Mouse (Mus musculus): ENCODE measurements around the gene Fos.

DNA sequence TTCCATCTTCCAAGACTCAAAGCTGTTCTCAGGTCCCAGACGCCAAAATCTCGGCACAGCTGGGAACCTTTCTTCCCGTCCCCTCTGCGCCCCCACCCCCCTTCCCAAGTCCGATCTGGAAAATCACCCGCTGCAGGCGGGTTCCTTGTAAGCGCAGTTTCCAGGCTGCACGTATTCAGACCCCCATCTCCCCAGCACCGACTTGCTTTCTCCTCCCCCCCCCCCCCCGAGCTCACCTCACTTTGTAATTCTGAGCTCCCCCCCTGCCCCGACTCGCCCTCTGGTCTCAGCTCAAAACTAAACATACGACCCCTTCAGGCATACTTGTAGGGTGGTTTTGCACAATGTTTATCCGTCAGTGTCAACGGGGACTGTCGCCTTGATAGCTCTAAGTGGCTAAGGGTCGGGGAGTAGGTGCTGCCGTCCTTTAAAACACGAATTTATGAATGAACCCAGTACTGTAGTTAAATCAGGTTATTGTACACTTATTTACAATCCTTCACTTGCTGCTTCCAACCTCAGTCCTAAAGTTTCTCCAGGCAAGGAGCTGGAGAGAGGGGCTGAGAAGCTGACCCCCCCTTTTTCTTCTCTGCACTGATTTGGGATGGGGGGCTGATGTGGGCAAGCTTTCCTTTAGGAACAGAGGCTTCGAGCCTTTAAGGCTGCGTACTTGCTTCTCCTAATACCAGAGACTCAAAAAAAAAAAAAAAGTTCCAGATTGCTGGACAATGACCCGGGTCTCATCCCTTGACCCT is 857 bp upstream of the Fos start:
- TF ChIP-seq CTCF (IDR thresholded peaks at IDR 0.05; ENCODE audit: low read depth, low read length) (no peak), GATA1 (IDR thresholded peaks at IDR 0.05; ENCODE audit: borderline replicate concordance, low read length) (no peak), TAL1 (conservative IDR thresholded peaks at IDR 0.05; ENCODE audit: low read depth, low read length) (no peak), GATA2 (IDR thresholded peaks at IDR 0.05; ENCODE audit: borderline replicate concordance, low read depth, low read length) (no peak), POLR2AphosphoS5 (IDR thresholded peaks at IDR 0.05; ENCODE audit: insufficient replicate concordance, low read depth, low read length) (no peak)
